Mouse (Mus musculus): ENCODE measurements around the gene Cept1. TPM values are rescaled to one million over a fixed set of nuclear protein-coding genes. Genes with fewer than 3 reads are reported as not detected.

The Cept1 gene
- total RNA-seq, 2 experiments from 2014 or later, result 32.0 to 37.8 TPM

Other genes with a start within 250 kb of the Cept1 start
- not detected for gene Chil6, start 141.6 kb downstream of the Cept1 start, total RNA-seq (2021)
- gene Dennd2d, start 65.4 kb downstream of the Cept1 start, total RNA-seq (2021), result 1 to 10 TPM; 3.5 to 7.2 TPM
- gene Dram2, start within 50 bp of the Cept1 start, total RNA-seq (2021), result 10 to 100 TPM; 75.2 to 87.3 TPM
- 10 to 100 TPM; 13.5 to 14.1 TPM for gene Lrif1, start 137.2 kb upstream of the Cept1 start, total RNA-seq (2021)
- gene Cd53, start 242.3 kb upstream of the Cept1 start, total RNA-seq (2021), result 10 to 100 TPM in 1 of 2 experiments, 1 to 10 TPM in 1; 8.0 to 14.6 TPM